In genomic region chr5:113637631-113638030, GRCm38 (mm10) we compare ENCODE assay signal across 15 mouse cellular contexts. TPM values are rescaled to one million over a fixed set of nuclear protein-coding genes. Genes with fewer than 3 reads are reported as not detected.
DNase-seq lines count a peak whose midpoint lies in the region; ATAC-seq lines count a peak whose summit lies in the region.
"Had no signal": no experiment of that assay in that cellular context is flagged by ENCODE, and none has a peak within 500 bp of the region (broad histone marks: within the 10 kb centered on the region; RNA-seq: fewer than 3 reads in every experiment).

No protein-coding gene starts in this region.

- peaks cover 43% of the 10 kb centered on the region for H3K4me1 ChIP-seq in hindbrain, embryonic 10.5 days (replicated peaks)
- no peaks in the 10 kb centered on the region for H3K4me1 ChIP-seq in hindbrain, embryonic 11.5 days (replicated peaks; ENCODE audit: control insufficient read depth, insufficient read depth, low read length)
- H3K4me1 ChIP-seq: midbrain, embryonic 12.5 days had no signal

- H3K27me3 ChIP-seq in hindbrain, embryonic 10.5 days (ENCODE audit: insufficient read depth, poor library complexity, severe bottlenecking), result 0 out of 2 replicates have a peak, but pooled peaks cover 3% of the 10 kb centered on the region
- H3K27me3 ChIP-seq in hindbrain, embryonic 11.5 days (ENCODE audit: control insufficient read depth, insufficient read depth, low read length), result no peaks in the 10 kb centered on the region
- H3K27me3 ChIP-seq: intestine, embryonic 15.5 days; midbrain, embryonic 12.5 days; Patski had no signal

- no peaks in the 10 kb centered on the region for H3K36me3 ChIP-seq in hindbrain, embryonic 10.5 days
- H3K36me3 ChIP-seq in hindbrain, embryonic 11.5 days (ENCODE audit: control insufficient read depth, insufficient read depth, low read length), result no peaks in the 10 kb centered on the region
- H3K36me3 ChIP-seq: intestine, embryonic 15.5 days; midbrain, embryonic 12.5 days had no signal

- no peak for DNase-seq in cerebellum, postnatal 36 days
- DNase-seq in hindbrain, embryonic 10.5 days (ENCODE audit: low spot score), result no peak
- no peak for DNase-seq in hindbrain, embryonic 11.5 days (ENCODE audit: low spot score)
- peak; percentile 67 for DNase-seq in layer of hippocampus, adult 9-11 months
- DNase-seq in layer of hippocampus, adult 11-12 months (ENCODE audit: low spot score), result no peak
- peak; percentile 71 for DNase-seq in fibroblast of lung, adult 2 months (ENCODE audit: low read depth)
- no peak for DNase-seq in adrenal gland, postnatal 10 days
- DNase-seq: heart, postnatal 10 days; lung, postnatal 4 days; thymus, adult 2 months had no signal

- no peaks in the 10 kb centered on the region for H3K9me3 ChIP-seq in hindbrain, embryonic 10.5 days
- H3K9me3 ChIP-seq in hindbrain, embryonic 11.5 days (ENCODE audit: control insufficient read depth, low read length), result no peaks in the 10 kb centered on the region
- H3K9me3 ChIP-seq: intestine, embryonic 15.5 days; midbrain, embryonic 12.5 days had no signal

- H3K4me3 ChIP-seq in hindbrain, embryonic 10.5 days, result no peak overlapping the region
- no peak overlapping the region for H3K4me3 ChIP-seq in hindbrain, embryonic 11.5 days (ENCODE audit: low read depth, low read length)
- H3K4me3 ChIP-seq: intestine, embryonic 15.5 days; midbrain, embryonic 12.5 days had no signal

- WGBS in hindbrain, embryonic 10.5 days, result 74% methylated on average over 4 of the region's 4 CpGs
- 79% methylated on average over 4 of the region's 4 CpGs for WGBS in hindbrain, embryonic 11.5 days

- no peak overlapping the region for H3K4me2 ChIP-seq in hindbrain, embryonic 11.5 days (replicated peaks; ENCODE audit: low read depth, low read length)
- H3K4me2 ChIP-seq: intestine, embryonic 15.5 days; midbrain, embryonic 12.5 days had no signal

- ATAC-seq in cerebellum, adult (ENCODE audit: insufficient number of reproducible peaks, low FRiP score, low TSS enrichment), result 0 out of 2 replicates have a peak, but pooled peaks have one; percentile 16
- no peak for ATAC-seq in hindbrain, embryonic 11.5 days (ENCODE audit: low FRiP score)
- ATAC-seq: intestine, embryonic 15.5 days; Patski had no signal

- no peak overlapping the region for H3K9ac ChIP-seq in hindbrain, embryonic 11.5 days (ENCODE audit: low read depth, low read length)
- H3K9ac ChIP-seq: intestine, embryonic 15.5 days; midbrain, embryonic 12.5 days had no signal

- H3K27ac ChIP-seq in hindbrain, embryonic 10.5 days, result 0 out of 2 replicates have a peak overlapping the region, but pooled peaks have one; percentile 1
- no peak overlapping the region for H3K27ac ChIP-seq in hindbrain, embryonic 11.5 days (ENCODE audit: low read depth, low read length)
- H3K27ac ChIP-seq: intestine, embryonic 15.5 days; midbrain, embryonic 12.5 days had no signal

RNA-seq across cellular contexts. Expression of gene Cmklr1, which starts 12.6 kb away (rescaled TPM):
- 0.78 and 1.1 TPM in 2 replicates for polyA plus RNA-seq in hindbrain, embryonic 10.5 days (2016; fragmentation: Nextera tagmentation; extraction: Ambion mirVana)
- polyA plus RNA-seq in hindbrain, embryonic 11.5 days (2014; fragmentation: Nextera tagmentation; extraction: Ambion mirVana), result 1.1 and 3.1 TPM in 2 replicates
- 10 to 100 TPM in 1 of 2 experiments, 1 to 10 TPM in 1; 9.7 to 11.7 TPM for total RNA-seq in adrenal gland, postnatal 10 days (2021)
- total RNA-seq: CH12.LX had no signal
- polyA plus RNA-seq: Patski had no signal

Comparison
In these comparisons a context has a peak if more than half of its experiments do, and no peak if none do; other contexts are left out.
1. DNase-seq: peak in layer of hippocampus, adult 9-11 months (single experiment) and fibroblast of lung, adult 2 months (single experiment); none in cerebellum, postnatal 36 days (0 of 2), hindbrain, embryonic 10.5 days (single experiment), hindbrain, embryonic 11.5 days (single experiment), layer of hippocampus, adult 11-12 months (single experiment) and adrenal gland, postnatal 10 days (single experiment).